Mouse (Mus musculus): ENCODE measurements around the gene Fcmr.

Fcmr gene

GRCm38 (mm10) chr1:130865541-130866221 lies at the start of gene Fcmr:
Gene Fcmr (plus strand): TSS chr1:130865669.
- no peak for DNase-seq (ENCODE audit: extremely low read depth, low read depth, low spot score)

DNA sequence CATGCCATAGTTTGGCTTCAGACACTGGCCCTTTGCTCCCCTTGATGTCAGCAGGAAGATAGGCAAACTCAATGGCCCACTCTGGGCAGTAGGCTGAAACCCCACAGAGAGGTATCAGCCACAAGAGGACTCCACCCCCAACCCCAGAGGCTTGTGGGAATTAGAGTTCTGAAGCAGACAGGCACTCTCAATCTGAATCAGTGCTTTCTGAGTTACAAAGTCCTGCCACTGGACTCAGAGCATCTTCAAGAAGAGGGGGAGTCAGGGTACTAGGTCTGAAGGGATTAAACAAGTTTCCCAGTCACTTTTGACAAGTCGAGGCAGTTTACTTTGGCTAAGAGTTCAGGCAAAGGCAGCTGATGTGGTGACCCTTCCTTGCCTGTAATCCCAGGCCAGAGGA lies 45.7 kb upstream of the Fcmr start:
- no peak for DNase-seq (ENCODE audit: extremely low read depth, low read depth, low spot score)

GRCm38 (mm10) chr1:130820316-130821148 lies 44.9 kb upstream of the Fcmr start:
- no peak for DNase-seq (ENCODE audit: extremely low read depth, low read depth, low spot score)

- no peak for DNase-seq (ENCODE audit: extremely low read depth, low read depth, low spot score)
Measured at GRCm38 (mm10) chr1:130821149-130821471, 44.4 kb upstream of the Fcmr start.

DNA sequence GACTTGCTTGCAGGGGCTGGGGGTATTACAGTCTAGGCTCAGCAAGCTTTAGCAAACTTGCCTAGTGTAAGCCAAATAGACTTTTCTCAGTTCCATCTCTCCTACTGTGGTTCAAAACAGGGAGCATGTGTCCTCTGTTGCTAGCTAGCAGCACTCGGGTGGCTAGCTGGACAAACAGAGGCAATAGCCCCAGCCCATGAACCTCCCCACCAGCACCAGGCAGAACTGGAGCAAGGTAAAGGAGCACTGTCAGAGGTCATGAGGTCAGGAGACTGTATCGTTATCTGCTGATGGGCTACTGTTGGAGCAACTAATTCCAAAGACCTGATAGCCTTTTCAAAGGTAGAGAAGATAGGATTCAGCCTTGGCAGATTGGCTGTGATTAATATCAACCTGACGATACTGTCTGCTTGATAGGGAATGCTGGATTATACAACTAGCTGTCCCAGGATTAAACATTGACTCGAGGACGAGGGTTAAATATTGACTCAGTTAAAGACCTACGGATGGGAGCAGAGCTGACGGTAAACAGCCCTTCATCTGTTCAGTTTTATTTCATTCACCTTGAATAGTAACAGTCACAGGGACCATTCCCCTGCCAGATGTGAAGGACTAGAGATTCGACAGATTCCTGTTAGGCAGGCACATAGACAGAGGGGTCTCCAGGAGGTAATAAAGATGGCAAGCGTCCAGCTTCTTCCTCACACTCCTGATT lies 43.4 kb upstream of the Fcmr start:
- no peak for DNase-seq (ENCODE audit: extremely low read depth, low read depth, low spot score)

- no peak for DNase-seq (ENCODE audit: extremely low read depth, low read depth, low spot score)
Measured at GRCm38 (mm10) chr1:130826448-130826847, 39.0 kb upstream of the Fcmr start, which contains the start of gene Pigr. Gene Pigr (plus strand): TSS chr1:130826684.

GRCm38 (mm10) chr1:130828656-130829055 lies 36.8 kb upstream of the Fcmr start:
- no peak for DNase-seq (ENCODE audit: extremely low read depth, low read depth, low spot score)

GRCm38 (mm10) chr1:130829906-130830830 lies 35.3 kb upstream of the Fcmr start:
- no peak for DNase-seq (ENCODE audit: extremely low read depth, low read depth, low spot score)

DNA sequence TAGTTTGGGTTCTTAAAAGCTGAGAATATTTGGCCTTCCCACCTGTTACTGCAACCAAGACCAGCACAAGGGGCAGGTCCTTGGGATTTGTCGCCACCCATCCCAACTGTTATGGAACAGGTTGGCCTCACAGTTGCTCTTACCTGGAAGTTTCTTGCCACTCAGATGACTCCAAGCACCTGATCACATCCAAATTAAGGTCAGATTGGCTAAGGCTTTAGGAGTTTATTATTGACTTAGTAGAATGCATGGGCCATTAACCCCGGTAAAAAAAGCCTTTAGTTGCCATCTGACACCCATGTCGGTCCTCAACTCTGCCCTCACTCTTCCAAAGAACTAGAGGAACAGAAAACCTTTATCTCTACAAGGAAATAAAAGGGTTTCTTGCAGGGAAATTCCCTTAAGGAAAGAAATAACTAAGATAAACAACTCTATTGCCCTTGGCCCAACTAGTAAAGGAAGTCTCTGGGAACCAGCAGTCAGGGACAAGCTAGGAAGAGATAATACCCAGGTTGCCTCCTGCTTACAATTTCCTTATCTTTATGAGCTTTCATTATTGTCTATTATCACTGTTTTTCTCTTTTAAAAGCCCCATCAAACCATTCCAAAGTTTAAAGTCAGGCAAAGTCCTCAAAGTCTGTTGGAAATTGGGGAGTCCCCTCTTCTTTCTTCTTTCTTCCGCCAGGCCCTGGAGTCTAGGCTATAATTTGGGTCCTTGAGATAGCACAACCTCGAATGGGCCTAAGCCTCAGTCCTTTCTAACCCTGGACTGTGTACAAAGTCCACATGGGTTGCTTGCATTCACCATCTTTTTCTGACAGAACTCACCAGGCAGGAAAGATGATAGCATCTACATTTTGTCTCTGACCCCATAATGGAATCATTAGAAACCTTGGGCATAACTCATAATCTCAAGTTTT lies 33.0 kb upstream of the Fcmr start:
- DNase-seq (ENCODE audit: extremely low read depth, low read depth, low spot score): no peak

GRCm38 (mm10) chr1:130835161-130835936 lies 30.1 kb upstream of the Fcmr start:
- DNase-seq (ENCODE audit: extremely low read depth, low read depth, low spot score): no peak

DNA sequence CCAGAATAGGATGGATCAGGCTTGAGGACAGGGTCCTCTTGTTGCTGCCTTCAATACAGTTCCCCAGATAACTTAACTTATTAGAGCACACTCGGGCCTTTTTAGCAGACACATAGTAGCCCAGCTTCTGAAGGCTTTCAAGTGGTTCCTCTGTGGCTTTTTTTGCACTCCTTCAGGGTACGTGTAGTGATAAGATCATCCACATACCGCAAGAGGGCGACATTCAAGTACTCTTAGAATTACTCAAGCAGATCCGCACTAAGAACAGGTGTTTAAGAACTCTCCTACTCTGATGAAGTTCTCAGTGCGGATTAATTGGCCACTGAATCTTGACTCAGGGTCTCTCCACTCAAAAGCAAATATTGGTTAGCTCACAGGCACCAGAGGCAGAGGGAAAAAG lies 27.2 kb upstream of the Fcmr start:
- DNase-seq (ENCODE audit: extremely low read depth, low read depth, low spot score): no peak

DNA sequence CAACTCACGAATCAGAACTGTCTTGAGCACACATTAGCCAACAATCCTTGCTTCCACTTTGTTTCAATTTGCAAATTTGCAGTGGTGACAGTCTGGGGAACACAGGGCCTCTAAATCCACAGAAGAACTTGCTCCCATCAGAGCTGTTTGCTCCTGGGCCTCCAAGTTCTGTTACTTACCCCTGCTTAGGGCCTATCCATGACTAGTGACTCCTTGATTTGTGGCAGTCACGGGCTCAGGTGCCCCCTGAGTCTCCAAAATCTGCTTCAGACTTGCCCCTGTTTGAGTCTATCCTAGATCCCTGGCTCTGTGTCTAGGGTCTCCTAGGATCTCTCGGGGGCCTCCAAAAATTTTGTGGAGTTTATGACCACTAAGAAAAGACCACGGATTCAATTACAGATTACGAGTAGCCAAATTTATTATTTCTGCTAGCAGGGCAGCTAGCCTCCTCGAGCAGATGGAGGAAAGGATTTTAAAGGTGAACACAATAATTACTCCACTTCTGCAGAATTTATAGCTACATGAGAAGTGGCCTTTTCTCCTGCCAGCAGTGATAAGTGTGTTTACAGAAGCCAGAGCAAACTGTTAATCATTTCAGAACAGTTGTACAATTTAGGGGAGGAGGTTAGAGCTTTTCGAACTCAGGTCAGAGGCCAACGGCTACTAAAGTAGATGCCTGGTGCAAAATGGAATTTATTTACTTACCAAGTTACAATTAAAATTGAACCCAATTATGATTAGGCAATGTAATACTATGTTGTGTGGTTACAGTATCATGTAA lies 24.7 kb upstream of the Fcmr start:
- DNase-seq (ENCODE audit: extremely low read depth, low read depth, low spot score): no peak

GRCm38 (mm10) chr1:130841621-130842020 lies 23.8 kb upstream of the Fcmr start:
- no peak for DNase-seq (ENCODE audit: extremely low read depth, low read depth, low spot score)

GRCm38 (mm10) chr1:130844516-130844915 lies 21.0 kb upstream of the Fcmr start:
- DNase-seq (ENCODE audit: extremely low read depth, low read depth, low spot score): no peak

- no peak for DNase-seq (ENCODE audit: extremely low read depth, low read depth, low spot score)
Measured at GRCm38 (mm10) chr1:130849530-130850214, 15.8 kb upstream of the Fcmr start.

DNA sequence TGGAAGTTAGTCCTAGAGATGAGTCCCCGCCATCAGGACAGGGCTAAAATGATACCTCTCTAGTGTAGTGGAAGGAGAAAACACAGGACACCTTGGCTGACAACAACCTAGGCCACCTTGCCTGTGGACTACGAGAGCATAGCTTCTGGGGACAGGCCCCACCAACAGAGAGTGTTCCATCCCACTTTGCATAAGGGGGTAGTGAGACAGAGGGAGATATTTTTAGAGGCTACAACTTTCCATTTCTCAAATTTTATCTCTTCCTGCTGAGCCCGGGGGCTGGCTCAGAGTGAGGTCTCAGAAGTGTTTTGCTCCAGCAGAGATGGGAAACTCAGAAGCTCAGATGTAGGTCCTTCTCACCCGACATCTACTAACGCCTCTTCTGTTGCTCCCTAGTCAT lies 15.1 kb upstream of the Fcmr start:
- no peak for DNase-seq (ENCODE audit: extremely low read depth, low read depth, low spot score)

DNA sequence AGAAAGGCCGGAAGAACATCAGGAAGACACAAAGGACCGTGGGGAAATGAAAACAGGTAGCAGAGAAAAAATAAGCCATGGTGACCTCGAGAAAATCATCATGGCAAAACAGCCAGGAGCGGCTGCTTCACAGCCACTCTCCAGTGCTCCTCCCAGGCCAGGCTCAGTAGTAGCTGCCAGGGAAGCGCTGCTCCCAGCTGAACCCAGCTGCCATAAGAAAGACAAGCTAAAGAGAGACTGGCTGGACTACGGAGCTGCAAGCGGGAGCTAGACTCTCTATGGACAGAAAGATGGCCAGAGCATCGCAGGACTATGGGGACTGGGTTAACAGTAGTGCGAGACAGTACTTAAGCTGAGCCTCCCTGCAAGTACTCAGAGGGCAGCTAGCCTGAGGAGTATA lies 10.7 kb upstream of the Fcmr start:
- no peak for DNase-seq (ENCODE audit: extremely low read depth, low read depth, low spot score)

- no peak for DNase-seq (ENCODE audit: extremely low read depth, low read depth, low spot score)
Measured at GRCm38 (mm10) chr1:130855723-130856122, 9.7 kb upstream of the Fcmr start.

Data from fat pad, adult 2 months (tissue).